Mouse (Mus musculus) hindbrain, embryonic 11.5 days (tissue): ENCODE measurements around the gene Lrrc20. TPM values are rescaled to one million over a fixed set of nuclear protein-coding genes. Genes with fewer than 3 reads are reported as not detected.
"Not testable (repeated sequence)": the region's sequence is repeated elsewhere in the genome, so short reads cannot be mapped to it uniquely, and the experiment has no call there.

Experiments
- ATAC-seq: fragments of 200-750 bp; cut with Nextera tagmentation; 2 replicates; pipeline ENCODE4 v1.8.0; 2017; ENCODE audit warnings: mild to moderate bottlenecking, moderate TSS enrichment, moderate library complexity; ENCODE audit not compliant: low FRiP score
- DNase-seq: peaks from one replicate; pipeline ENCODE4 v3.0.0-alpha.2; 2015; ENCODE audit warnings: low spot score
- H3K27ac ChIP-seq: fragments of 300-500 bp; sonication (generic); 2 replicates; pipeline ENCODE4 v1.5.1; 2014; ENCODE audit warnings: mild to moderate bottlenecking, low read depth, low read length
- H3K27me3 ChIP-seq: fragments of 300-500 bp; sonication (generic); 2 replicates; pipeline ENCODE4 v1.6.1; 2014; ENCODE audit warnings: mild to moderate bottlenecking, low read length, moderate library complexity, mixed read lengths; ENCODE audit not compliant: control insufficient read depth, insufficient read depth
- H3K36me3 ChIP-seq: fragments of 300-500 bp; sonication (generic); 2 replicates; pipeline ENCODE4 v1.6.1; 2014; ENCODE audit warnings: mild to moderate bottlenecking, low read length, moderate library complexity, mixed read lengths; ENCODE audit not compliant: control insufficient read depth, insufficient read depth
- H3K4me1 ChIP-seq: fragments of 300-500 bp; sonication (generic); replicated peaks from 2 replicates; pipeline ENCODE4 v1.6.1; 2014; ENCODE audit warnings: low read length, mixed read lengths; ENCODE audit not compliant: control insufficient read depth, insufficient read depth
- H3K4me2 ChIP-seq: fragments of 300-500 bp; sonication (generic); replicated peaks from 2 replicates; pipeline ENCODE4 v1.6.1; 2014; ENCODE audit warnings: mild to moderate bottlenecking, low read depth, low read length
- H3K4me3 ChIP-seq: fragments of 300-500 bp; sonication (generic); 2 replicates; pipeline ENCODE4 v1.5.1; 2014; ENCODE audit warnings: low read depth, low read length
- H3K9ac ChIP-seq: fragments of 300-500 bp; sonication (generic); 2 replicates; pipeline ENCODE4 v1.6.1; 2014; ENCODE audit warnings: low read depth, low read length
- H3K9me3 ChIP-seq: fragments of 300-500 bp; sonication (generic); 2 replicates; pipeline ENCODE4 v1.6.1; 2016; ENCODE audit warnings: low read length; ENCODE audit not compliant: control insufficient read depth
- WGBS: fragments of 180-500 bp; shearing (Covaris S2); extraction: QIAGEN DNeasy Blood & Tissue Kit; methylation state at CpG from one replicate; pipeline ENCODE4 v1.1.7; 2014; 5-methylcytosine and 5-hydroxymethylcytosine counted together
- polyA plus RNA-seq: library from polyadenylated mRNA; unstranded; fragments of >200 nt; fragmentation: Nextera tagmentation; extraction: Ambion mirVana; gene quantifications from 2 replicates; pipeline ENCODE4 v1.2.1, GENCODE M21; 2014

Gene Lrrc20
- polyA plus RNA-seq, 1 experiment from 2014 or later: 9.5 TPM

GRCm38 (mm10) chr10:61602283-61603033, 126.9 kb downstream of the Lrrc20 start:
- Histone ChIP-seq H3K4me3 (no peak overlapping the region), H3K27me3 (no peaks in the 10 kb centered on the region), H3K9me3 (no peaks in the 10 kb centered on the region), H3K27ac (no peak overlapping the region), H3K4me1 (no peaks in the 10 kb centered on the region), H3K9ac (no peak overlapping the region), H3K4me2 (peak overlapping the region; percentile 17), H3K36me3 (no peaks in the 10 kb centered on the region)
- peak; percentile 47; the same call in 1 of the 2 replicates for ATAC-seq
- peak; percentile 83 for DNase-seq
- WGBS: 13% methylated on average over 14 of the region's 14 CpGs

DNA sequence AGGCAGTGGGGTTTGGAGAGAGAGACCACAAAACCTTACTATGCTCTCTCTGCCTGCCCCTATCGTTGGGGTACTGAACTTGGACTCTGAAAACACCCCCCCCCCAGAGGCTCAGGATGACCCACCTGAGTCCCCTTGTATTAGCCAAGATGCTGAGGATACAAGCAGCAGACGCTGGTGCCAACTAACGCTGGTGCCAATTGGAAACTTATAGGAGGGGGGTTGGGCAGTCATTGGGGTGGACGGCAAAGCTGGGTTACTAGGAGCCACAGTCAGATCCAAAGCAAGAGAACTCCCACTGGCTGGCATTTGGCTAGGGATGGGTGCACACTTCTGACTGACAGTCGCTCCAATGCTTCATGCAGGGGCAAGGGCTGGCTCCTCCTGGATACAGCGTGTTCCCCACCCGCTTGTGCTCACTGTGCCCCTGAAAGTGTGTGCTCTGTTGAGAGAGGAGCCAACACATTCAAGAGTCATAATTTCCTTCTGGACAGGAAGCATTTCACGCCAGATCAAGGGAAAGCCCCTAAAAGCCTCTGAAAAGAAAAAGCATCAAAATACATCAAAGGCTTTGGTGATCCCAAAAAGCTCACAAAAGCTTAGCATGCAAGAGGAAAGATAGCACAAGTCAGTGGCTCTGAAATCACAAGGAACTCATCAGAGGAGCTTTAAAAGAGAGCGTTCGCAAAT, 128.9 kb downstream of the Lrrc20 start:
- Histone ChIP-seq H3K9ac (no peak overlapping the region), H3K4me3 (no peak overlapping the region), H3K36me3 (no peaks in the 10 kb centered on the region), H3K27me3 (no peaks in the 10 kb centered on the region), H3K4me2 (no peak overlapping the region), H3K27ac (no peak overlapping the region), H3K9me3 (no peaks in the 10 kb centered on the region), H3K4me1 (no peaks in the 10 kb centered on the region)
- no peak for DNase-seq
- no peak for ATAC-seq
- 72% methylated on average over 10 of the region's 10 CpGs for WGBS

DNA sequence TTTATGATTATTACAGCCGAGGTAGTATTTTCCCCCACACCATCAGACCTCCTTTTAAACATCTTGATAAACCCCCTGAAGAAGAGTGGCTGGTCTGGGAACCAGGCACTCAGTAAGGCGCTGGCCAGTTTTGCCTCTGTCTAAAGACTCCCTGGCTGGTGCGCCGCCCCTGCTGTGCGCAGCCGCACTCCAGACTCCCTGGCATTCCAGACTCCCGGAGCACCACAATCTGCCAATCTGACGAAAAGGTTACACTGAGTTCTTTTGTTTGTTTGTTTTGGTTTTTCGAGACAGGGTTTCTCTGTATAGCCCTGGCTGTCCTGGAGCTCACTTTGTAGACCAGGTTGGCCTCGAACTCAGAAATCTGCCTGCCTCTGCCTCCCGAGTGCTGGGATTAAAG, 129.8 kb downstream of the Lrrc20 start:
- H3K4me1 ChIP-seq, DNase-seq, H3K9ac ChIP-seq, ATAC-seq, H3K27ac ChIP-seq, H3K4me2 ChIP-seq, H3K36me3 ChIP-seq, H3K4me3 ChIP-seq, H3K27me3 ChIP-seq, H3K9me3 ChIP-seq: not testable (repeated sequence)
- 76% methylated on average over 11 of the region's 11 CpGs for whole genome bisulfite sequencing

- ATAC-seq (no peak), DNase-seq (peak; percentile 88)
- H3K4me1 ChIP-seq: no peaks in the 10 kb centered on the region
- H3K36me3 ChIP-seq: no peaks in the 10 kb centered on the region
- H3K27ac ChIP-seq: no peak overlapping the region
- no peak overlapping the region for H3K9ac ChIP-seq
- H3K4me3 ChIP-seq: no peak overlapping the region
- no peaks in the 10 kb centered on the region for H3K9me3 ChIP-seq
- H3K4me2 ChIP-seq: no peak overlapping the region
- no peaks in the 10 kb centered on the region for H3K27me3 ChIP-seq
- WGBS: 19% methylated on average over 8 of the region's 8 CpGs
Observed at GRCm38 (mm10) chr10:61605851-61606250, 130.2 kb downstream of the Lrrc20 start.

- Histone ChIP-seq H3K27ac (no peak overlapping the region), H3K27me3 (no peaks in the 10 kb centered on the region), H3K4me1 (no peaks in the 10 kb centered on the region), H3K9ac (no peak overlapping the region), H3K9me3 (no peaks in the 10 kb centered on the region), H3K4me2 (no peak overlapping the region), H3K4me3 (no peak overlapping the region), H3K36me3 (no peaks in the 10 kb centered on the region)
- ATAC-seq: no peak
- DNase-seq: no peak
Observed at GRCm38 (mm10) chr10:61608233-61608632, 132.6 kb downstream of the Lrrc20 start.

GRCm38 (mm10) chr10:61610650-61611235, 135.1 kb downstream of the Lrrc20 start:
- 81% methylated on average over 8 of the region's 8 CpGs for WGBS
- no peaks in the 10 kb centered on the region for H3K4me1 ChIP-seq
- ATAC-seq (no peak), DNase-seq (no peak)
- H3K9ac ChIP-seq: no peak overlapping the region
- H3K9me3 ChIP-seq: no peaks in the 10 kb centered on the region
- no peak overlapping the region for H3K4me3 ChIP-seq
- H3K36me3 ChIP-seq: no peaks in the 10 kb centered on the region
- no peaks in the 10 kb centered on the region for H3K27me3 ChIP-seq
- no peak overlapping the region for H3K27ac ChIP-seq
- H3K4me2 ChIP-seq: no peak overlapping the region

- Histone ChIP-seq H3K4me1 (no peaks in the 10 kb centered on the region), H3K36me3 (no peaks in the 10 kb centered on the region), H3K27me3 (no peaks in the 10 kb centered on the region), H3K9ac (no peak overlapping the region), H3K9me3 (no peaks in the 10 kb centered on the region), H3K4me2 (no peak overlapping the region), H3K4me3 (no peak overlapping the region), H3K27ac (no peak overlapping the region)
- no peak for ATAC-seq
- DNase-seq: no peak
- WGBS: 93% methylated on average over 7 of the region's 7 CpGs
Observed at GRCm38 (mm10) chr10:61614311-61614710, 138.7 kb downstream of the Lrrc20 start.

GRCm38 (mm10) chr10:61618528-61618927, 142.9 kb downstream of the Lrrc20 start:
- H3K9ac ChIP-seq: no peak overlapping the region
- ATAC-seq (no peak), DNase-seq (no peak)
- WGBS: 88% methylated on average over 2 of the region's 2 CpGs
- H3K4me1 ChIP-seq: no peaks in the 10 kb centered on the region
- no peak overlapping the region for H3K4me3 ChIP-seq
- H3K27me3 ChIP-seq: no peaks in the 10 kb centered on the region
- no peak overlapping the region for H3K4me2 ChIP-seq
- H3K9me3 ChIP-seq: no peaks in the 10 kb centered on the region
- no peaks in the 10 kb centered on the region for H3K36me3 ChIP-seq
- no peak overlapping the region for H3K27ac ChIP-seq
